Mouse (Mus musculus): ENCODE data around the gene Ppy.
A peak's percentile ranks its signal among the peaks of the same experiment; 100 is the strongest.

Gene Ppy

DNA sequence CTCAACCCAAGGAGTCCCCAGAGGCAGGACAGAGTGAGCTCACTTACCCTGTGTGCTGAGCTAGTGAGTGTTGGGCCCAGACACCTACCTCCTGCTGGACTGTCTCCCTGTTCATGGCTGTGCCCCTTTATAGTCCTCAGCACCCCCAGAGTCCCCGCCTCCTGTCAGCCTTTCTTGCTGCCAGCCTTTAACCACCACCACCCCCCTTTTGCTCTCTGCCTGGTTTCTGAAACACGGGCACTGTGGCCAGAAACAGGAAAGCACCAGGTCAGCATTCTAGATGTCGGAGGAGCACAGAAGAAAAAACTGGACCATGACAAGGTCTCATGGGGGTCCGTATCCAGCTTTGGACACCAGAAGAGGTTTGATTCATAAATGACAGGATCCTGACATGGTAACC is at the start of gene Ppy:
Gene Ppy (minus strand): TSS at position 101 of the 400 bp plus-strand sequence.
- no peak for DNase-seq (ENCODE audit: low spot score in 2 of 2)

DNA sequence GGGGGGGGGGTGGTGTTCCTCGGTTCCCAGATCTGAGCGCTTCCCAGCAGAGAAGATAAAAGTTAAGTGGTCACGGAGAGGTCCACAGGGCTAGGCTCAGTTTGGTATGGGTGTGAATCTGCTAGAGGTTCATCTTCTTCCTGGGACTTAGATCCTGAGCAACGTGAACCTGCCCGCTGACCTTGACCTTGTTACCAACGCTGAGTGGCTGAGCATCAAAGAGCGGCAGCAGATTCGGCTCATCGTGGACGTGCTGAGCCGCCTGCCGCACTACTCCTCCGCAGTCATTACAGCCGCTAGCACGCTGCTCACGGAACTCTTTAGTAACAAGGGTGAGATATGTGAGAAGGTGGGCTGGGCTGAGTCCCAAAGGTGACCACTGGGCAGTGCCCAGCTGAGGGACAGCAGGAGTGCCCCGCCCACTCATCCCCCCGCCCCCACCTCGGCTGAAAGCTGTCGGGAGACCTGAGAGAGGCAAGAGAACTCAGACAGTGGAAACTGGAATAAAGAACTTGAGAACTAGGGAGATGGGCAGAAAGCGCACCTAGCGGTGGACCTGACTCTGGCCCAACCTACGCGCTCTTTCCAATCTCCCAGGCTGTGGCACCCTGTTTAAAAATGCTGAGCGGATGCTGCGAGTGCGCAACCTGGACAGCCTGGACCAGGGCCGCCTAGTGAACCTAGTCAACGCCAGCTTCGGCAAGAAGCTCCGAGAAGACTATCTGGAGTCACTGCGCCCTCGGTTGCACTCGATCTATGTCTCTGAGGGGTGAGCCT is 46.3 kb upstream of the Ppy start:
- no peak for DNase-seq (ENCODE audit: low spot score in 2 of 2)

DNA sequence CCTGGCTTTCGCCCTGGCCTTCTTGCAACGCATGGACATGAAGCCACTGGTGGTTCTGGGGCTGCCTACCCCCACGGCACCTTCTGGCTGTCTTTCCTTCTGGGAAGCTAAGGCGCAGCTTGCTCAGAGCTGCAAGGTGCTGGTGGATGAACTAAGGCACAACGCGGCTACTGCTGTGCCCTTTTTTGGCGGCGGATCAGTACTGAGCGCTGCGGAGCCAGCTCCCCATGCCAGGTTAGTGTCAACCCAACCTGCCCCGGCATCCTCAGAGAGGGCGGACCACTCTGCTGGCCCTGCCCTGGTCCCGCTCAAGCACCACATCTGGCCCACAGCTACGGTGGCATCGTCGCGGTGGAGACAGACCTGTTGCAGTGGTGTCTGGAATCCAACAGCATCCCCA is 45.4 kb upstream of the Ppy start:
- peak in 1 of 2 experiments; percentile 65 for DNase-seq (ENCODE audit: low spot score in 2 of 2)

DNA sequence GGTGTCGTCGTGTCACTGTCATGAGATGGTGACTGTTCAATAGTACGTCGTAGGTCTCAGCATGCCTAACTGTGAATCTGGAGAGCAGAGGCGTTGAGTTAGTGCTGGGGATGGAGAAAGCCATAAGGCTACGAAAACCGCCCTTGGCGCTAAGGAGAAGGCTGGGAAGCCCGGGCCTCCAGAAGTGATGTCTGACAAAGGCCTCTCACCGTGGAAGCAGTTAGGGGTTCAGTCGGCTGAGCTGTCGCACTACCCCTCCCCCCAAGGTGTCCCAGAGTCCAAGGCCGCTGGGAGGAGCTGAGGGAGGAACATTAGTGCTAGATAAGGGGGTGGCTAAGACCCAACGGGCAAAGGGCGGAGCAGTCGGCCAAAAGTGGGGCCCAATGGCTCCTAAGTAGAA is 44.9 kb upstream of the Ppy start:
- DNase-seq (ENCODE audit: low spot score in 2 of 2) = peak; percentile 29 to 67

DNA sequence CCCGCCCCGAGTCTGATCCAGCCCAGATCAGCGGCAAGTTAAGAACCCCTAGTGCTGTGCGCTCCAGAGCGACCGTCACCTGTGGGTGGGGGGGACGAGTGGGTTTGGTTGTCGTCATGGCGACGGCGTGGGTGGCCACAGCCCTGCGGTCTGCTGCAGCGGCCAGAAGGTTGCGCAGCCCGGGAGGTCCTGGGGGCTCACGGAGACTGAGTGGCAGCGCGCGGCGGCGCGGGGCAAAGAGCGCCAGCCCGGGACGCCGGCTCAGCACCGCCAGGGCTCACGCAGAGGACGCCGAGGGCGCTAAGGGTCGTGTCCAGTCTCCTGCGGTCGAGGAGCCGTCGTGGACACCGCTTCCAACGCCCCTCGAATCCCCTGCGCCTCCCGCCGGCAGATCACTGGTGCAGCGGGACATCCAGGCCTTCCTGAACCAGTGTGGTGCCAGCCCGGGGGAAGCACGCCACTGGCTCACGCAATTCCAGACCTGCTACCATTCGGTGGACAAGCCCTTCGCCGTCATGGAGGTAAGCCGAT is 44.4 kb upstream of the Ppy start, which contains the start of gene Nags:
Gene Nags (plus strand): TSS at position 43 of the 531 bp plus-strand sequence.
- peak; percentile 30 to 65 for DNase-seq (ENCODE audit: low spot score in 2 of 2)

DNA sequence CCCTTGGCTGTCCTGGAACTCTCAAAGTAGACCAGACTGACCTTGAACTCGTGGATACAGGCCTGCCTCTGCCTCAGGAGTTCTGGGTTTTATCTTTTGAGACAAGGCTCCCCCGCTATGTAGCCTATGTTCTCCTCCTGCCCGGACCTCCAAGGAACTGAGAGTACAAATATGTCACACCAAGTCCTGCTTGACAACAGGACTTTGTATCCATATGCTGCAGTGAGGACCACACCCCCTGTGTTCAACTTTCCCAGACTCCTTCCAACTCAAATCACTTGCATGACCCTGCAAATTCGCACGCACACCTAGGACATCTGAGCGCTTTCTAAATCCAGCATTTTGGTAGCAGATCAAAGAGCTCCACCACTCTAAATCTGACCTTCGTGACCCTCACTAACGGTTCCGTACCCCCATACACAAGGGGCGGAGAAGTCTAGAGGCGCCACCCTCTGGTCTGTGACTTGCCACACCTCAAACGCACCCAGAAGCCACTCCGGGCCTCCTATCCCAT is 43.9 kb upstream of the Ppy start:
- no peak for DNase-seq (ENCODE audit: low spot score in 2 of 2)

DNA sequence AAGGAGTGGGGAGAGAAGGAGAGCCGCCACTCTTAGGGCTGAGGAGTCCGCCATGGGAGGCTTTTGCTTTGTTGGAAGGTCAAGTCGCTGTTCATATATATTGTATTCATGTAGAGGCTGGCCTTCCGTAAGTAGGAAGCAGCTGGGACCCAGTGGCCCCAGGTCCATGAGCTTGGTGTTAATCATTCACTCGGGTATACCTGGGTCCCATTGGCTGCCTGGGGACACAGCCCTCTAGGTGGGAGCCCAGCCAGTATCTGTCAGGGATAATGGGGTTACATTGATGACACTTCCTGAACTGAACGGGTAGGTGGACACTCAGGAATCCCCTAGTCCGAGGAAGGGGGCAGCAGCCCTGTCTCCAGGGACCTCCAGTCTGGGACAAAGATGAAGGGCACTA is 41.2 kb upstream of the Ppy start:
- no peak for DNase-seq (ENCODE audit: low spot score in 2 of 2)

DNA sequence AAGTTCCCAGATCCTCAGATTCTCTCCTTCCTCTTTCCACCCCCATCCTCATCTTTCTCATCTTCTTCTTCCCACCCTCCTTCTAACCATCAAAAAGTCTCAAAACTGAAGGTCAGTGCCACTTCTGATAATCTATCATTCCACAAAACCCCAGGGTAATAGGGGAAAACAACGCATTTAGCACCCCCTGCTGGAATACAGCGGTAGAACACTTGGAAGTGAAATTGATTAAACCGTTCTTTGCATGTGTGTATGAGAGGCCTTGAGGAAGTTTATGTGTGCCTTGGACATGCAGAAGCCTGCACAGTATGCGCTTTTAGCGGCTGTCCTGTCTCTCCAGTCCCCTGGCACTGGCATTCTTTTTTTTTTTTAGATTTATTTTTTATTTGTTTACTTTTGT is 39.4 kb upstream of the Ppy start:
- DNase-seq (ENCODE audit: low spot score in 2 of 2) = peak; percentile 61 to 85

DNA sequence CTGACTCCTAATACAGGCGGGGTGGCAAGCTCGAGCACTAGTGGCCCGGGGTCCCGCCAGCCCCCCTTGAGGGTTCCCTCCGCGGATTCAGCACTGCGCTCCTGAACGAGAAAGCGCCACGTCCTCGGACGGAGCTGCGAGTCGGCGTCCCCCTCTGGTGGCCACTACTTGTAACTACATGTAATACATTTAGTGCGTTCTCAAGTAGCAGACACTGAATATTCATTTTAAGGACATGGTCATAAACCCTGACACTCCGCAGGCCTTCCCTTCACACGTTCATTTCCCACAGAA is 37.3 kb upstream of the Ppy start:
- DNase-seq (ENCODE audit: low spot score in 2 of 2) = peak; percentile 56 to 84

DNA sequence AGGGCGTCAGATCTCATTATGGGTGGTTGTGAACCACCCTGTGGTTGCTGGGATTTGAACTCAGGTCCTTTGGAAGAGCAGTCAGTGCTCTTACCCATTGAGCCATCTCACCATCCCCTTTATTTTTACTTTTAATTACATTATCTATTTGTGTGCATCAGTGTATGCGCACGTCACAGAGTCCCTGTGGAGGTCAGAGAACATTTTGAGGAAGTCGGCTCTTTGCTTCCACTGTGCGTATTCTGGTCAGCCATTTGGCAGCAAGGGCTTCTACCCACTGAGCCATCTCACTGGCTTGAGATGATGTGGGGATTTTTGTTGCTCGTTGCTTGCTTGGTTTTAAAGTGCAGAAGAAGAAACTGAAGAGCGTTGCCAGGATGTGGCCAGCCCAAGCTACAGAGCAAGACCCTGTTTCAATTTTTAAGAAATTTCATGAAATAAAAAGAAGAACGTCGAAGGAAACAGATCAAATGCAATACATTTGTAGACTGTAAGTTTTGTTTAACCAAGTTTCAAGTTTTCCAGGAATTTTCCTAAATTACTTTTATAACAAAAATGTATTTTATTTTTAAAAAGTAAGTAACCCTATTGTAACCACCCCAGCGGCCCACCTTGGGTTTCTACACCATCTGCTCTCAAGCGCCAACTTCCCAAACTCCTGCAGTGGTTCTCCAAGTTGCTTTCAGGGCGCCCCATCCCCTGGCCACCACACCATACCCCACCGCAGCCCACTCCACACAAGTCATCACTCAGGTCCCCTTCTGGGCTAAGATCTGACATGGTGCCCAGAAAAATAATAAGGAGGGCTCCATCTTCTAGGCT is 36.7 kb upstream of the Ppy start:
- DNase-seq (ENCODE audit: low spot score in 2 of 2) = no peak

DNA sequence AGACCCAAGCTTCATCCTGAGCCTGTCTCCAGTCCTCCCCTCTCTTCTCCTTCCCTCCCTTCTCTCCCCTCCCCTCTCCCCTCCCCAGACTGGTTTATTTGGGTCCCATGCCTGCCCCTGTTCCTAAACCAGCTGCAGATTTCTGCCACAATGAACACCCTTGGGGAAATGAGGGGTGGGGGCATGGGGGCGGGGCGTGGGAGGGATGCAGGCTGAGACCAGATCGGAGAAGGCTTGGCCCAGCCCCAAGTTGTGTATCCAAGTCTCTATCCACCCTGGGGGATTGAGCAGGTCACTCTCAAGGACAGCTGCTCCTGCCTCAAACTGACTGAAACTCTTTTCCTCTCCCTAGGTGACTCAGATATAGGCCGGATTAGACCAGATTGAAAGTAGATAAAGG is 33.4 kb upstream of the Ppy start:
- DNase-seq (ENCODE audit: low spot score in 2 of 2) = no peak

DNA sequence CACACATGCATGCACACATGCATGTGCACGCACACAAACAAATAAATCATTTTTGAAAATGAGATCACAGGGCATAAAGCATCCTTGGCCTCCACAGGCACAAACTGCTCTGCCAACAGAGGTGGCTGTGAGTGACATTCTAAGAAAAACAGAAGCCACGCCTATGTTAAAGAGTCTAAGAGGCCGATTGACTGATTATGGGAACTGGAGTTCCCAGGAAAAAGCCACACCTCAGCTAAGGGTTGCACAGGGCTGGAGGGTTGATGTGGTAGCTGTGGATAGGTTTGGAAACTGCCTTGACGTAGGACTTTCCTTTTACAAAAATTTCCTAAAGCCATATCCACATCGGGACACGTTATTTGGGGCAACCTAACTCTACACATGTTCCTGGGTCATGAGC is 16.3 kb upstream of the Ppy start:
- no peak for DNase-seq (ENCODE audit: low spot score in 2 of 2)

DNA sequence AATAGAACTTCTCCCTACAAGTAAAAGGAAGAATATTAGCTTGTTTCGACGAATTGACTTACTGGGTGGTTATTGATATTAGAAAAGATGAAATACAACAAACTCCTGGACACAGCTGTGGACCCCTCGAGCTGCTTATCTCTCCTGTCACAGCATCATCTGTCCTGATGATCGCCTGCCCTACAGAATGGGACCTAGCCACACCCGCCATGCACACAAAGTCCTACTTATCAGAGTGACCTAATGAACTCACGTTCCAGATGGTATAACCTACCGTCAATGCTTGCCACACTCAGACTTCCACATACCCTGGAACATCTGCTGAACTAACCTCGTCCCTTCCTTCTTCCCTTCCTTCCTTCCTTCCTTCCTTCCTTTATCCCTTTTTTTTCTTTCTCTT is 15.1 kb upstream of the Ppy start:
- no peak for DNase-seq (ENCODE audit: low spot score in 2 of 2)

DNA sequence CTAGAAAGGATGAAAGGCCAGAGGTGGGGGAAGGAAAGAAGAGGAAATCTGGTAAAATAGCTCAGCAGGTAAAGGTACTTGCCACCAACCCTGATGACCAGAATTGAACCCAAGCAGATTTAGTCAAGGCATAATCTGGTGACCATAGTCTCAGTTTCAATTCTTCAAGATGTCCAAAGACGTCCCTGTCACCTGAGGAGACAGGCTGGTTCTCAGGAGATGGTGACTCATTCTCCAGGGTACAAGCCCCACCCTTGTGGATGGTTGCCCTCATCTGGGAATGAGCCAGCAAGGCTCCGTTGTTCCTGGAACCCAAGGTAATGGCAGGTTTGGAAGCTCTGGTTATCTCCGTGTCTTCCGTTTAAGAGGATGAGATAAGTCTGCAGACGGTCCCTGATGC is 10.5 kb upstream of the Ppy start:
- no peak for DNase-seq (ENCODE audit: low spot score in 2 of 2)

DNA sequence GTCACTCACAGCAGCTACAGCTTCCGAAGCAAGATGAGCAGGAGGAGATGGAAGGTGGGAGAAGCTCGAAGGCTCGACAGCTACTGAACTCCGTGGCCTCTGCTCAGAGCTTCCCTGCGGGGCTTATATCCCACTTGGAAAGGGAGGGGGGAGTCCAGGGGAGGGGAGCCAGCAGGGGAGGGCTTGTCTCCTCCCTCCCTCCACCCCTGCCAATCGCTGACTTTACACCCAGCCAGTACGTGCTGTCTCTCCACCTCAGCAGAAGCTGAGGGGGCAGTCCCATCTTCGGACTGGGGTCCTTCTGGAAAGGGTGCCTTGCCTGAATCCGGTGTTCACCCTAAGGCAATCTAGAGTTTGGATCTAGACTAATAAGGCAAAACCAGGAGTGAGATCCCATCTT is 6.6 kb upstream of the Ppy start, which contains the start of gene Pyy:
Gene Pyy (minus strand): TSS at position 101 of the 400 bp plus-strand sequence.
- DNase-seq (ENCODE audit: low spot score in 2 of 2) = no peak

DNA sequence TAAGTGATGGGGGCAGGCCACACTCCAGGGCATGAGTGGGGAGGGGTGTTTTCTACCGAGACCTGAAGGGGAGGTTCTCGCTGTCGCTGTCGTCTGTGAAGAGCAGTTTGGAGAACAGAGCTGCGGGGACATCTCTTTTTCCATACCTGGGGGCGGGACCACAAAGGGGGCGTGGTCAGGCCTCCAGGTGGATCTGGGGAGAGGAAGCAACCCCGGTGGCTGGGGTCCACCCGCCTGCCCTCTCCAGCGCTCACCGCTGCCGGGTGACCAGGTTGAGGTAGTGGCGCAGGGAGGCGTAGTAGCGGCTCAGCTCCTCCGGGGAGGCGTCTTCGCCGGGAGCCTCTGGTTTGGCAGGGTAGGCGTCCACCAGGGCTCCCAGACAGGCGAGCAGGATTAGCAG is 5.8 kb upstream of the Ppy start:
- DNase-seq (ENCODE audit: low spot score in 2 of 2) = no peak

DNA sequence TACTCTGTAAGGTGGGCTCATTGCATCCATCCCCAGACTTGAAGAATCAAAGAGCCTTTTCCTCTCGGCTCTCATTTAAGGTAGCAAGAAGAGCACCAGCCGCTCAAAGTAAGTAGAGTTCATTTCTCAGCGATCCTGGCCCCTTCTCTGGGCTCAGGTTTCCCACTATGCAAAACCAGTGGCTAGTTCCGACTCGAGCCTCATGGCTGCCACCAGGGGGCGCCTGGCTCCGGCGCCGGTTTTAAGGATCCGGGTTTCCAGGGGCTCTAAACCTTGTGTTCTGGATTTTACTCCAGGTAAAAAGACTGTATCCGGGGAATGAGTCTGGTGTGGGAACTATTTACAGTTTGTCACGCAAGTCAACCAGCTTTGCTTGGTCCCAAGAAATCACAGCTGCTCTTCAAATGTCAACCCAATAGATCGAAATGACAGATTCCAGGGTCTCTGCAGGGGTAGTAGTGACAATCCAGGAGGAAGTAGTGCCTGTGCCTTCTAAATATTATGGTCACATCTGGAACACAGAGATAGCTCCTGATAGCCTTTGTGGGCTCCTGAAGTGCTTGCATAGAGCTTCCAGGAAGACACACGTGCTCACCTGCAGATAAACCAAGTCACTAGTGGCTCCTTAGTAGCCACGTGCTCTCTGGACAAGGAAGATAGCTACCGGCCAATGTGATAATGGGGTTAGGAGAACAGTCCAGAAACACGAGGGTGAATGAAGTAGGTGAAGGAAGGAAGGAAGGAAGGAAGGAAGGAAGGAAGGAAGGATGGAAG is 1.6 kb upstream of the Ppy start:
- DNase-seq (ENCODE audit: low spot score in 2 of 2) = peak; percentile 57 to 87

DNA sequence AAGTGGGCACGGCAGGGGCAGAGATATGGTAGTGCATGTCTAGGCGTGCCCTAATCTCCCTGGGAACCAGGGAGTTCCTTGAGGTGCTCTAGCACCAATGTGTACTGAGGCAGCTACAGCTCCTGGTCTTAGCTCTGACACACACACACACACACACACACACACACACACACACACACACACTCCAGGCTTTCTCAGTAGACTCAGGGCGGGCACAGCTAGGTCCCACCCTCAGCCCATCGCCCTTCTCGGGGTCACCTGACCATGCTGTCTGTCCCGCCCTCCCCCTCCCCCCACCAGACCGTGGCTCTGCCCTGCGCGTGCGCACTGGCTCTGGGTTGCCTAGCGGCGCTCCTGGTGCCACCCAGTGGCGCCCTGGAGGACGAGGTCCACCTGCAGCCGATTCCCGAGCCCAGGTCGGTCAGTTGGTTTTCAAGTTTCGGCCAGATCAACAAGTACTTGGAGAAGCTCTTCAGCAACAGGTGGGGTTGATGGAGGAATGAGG is 4.2 kb downstream of the Ppy start:
- peak; percentile 80 to 91 for DNase-seq (ENCODE audit: low spot score in 2 of 2)

DNA sequence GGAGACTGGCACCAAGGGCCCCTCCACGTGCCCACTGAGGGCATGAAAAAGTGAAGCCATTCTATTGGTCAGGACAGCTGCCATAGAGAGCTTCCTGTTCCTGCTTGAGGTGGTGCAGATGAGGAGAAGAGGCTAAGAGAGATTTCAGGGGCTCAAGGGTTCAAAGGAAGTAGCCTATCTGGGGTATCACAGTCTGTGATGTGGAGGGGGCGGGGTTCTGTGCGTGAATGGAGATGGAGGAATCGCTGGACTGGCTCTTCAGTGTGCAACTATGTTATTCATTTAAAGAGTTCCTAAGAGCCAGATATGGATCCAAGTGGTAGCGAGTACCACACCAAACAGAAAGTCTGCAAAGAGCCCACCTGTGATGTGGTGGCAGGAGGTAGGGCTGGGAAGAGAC is 4.7 kb downstream of the Ppy start:
- peak in 1 of 2 experiments; percentile 27 for DNase-seq (ENCODE audit: low spot score in 2 of 2)

DNA sequence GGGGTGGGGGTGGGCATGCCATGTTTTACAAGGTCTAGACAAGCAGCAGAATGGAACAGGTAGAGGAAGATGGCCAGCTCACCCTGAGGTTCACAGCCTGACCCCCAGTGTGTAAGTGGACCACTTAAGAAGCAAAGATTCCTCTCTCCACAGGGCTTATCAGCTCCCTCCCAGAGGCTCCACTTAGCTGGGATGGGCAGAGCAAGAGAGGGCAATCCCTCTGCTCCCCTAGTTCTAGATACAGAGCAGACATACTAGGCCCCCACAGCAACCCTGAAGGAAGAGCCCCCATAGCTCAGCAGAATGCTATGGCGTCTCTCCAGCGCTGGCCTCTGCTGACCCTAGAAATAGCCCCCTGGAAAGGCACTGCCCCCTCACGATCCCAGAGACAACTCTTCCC is 5.4 kb downstream of the Ppy start:
- DNase-seq (ENCODE audit: low spot score in 2 of 2) = peak in 1 of 2 experiments; percentile 38

DNA sequence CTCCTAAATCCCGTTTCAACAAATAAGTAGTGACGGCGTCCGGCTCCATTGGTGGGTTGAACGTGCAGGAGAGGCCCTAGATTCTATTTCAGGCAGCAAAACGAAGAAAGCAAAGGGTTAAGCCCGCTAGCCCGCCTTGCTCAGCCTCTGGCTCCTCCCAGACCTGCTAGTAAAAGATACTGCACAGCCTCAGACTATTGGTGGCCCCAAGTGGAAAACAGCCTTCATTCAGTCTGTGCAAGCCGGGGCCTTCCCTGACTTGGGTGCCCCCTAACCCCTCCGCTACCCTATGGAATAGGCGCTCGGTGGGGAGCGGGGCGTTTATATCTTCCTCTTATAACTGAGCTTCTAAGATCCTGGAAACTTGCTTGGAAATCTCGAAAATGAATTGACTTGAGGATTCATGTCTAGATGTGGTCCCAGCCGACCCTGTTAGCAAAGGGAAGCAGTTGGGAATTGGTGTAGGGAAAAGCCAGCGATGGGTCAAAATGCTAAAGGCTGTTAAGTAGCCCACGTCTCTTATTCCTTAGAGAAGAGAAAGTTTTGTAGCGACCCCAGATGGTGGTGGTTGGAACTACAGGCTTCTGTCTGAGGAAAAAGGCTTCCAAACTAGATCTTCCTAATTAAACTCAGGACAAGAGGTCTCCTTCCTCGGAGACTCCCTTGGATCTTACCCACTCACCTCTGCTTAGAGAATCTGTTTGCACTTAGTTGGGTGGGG is 11.9 kb downstream of the Ppy start:
- DNase-seq (ENCODE audit: low spot score in 2 of 2) = peak; percentile 82 to 87

All from spleen, postnatal 4 days (tissue).